Mouse (Mus musculus): ENCODE results near the gene Grid1.

Grid1 gene

DNA sequence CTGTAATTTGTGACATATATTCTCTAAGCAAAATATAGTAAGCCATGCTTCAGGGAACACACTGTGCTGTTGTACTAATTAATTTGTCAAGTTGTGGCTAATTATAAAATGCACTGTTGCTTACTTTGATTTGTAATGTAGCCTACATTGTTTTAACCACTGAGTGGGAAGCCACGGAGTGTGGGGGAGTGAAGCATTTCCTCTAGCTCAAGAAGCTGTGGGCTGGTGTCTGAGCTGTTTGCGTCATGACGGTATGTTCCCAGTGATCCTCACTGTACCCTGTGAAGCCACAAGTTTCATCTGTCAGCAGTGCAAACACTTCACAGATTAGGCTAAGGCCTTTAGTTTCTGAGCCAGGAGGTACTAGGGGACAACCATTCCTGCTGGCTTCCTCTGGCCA, 302.2 kb downstream of the Grid1 start:
- DNase-seq, result peak; percentile 60

DNA sequence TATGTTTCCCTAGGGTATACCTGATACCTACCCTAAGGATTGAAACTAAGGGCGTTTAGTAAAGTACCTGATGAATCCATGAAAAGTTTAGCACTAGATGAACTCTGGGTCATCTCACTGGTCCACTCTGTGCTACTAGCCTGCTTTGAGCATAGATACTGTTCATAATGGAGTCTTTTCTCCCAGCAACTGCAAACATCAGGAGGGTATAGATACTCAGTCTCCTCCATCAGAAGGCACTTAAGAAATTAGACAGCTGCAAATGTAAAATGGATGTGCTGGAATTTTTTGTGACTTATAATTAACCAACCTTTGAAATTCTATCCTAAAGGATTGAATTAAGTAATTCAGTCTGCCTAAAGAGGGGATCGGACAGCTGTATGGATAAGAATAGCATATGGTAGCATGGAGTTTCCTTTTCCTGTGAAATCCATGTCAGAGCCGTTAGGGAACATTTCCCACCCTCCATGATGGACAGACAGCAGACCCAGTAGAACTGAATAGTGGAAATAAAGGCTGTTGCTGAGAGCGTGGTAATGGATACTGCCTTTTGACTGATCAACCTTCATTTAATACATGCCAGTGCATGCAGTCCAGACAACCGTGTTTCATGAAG, 303.5 kb downstream of the Grid1 start:
- no peak for DNase-seq

DNA sequence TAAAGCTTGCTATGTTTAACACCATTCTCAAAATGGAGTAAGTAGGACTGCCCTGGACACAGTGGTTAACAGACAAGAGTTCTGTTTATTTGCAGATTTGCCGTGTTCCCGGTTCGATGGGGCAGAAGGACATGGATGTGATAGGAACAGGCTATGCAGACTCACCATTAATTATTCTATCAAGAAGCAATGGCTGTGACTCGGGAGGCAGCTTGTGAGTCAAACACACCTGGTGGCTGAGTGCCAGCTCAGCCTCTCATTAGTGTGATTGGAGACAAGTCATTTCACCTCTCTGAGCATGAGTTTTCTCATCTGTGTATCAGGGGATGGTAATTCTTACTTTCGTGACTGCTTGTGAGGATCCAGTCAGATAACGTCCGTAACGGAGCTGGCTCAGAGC, 307.7 kb downstream of the Grid1 start:
- DNase-seq, result no peak

DNA sequence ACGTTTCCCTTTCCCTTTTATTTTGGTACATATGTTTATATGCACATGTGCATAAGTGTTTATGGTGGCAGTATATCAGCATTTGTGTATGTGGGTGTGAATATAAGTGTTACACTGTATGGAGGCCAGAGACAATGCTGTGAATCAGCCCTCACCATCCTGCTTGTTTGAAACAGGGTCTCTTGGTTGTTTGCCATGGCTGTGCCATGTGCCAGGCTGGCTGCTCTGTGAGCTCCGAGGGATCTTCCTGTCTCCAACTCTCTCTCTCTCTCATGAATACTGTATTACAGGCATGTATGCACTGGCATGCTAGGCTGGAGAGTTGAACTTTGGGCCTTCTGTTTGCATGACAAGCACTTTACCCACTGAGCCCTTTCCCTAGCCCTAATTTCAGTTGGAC, 315.1 kb downstream of the Grid1 start:
- no peak for DNase-seq

DNA sequence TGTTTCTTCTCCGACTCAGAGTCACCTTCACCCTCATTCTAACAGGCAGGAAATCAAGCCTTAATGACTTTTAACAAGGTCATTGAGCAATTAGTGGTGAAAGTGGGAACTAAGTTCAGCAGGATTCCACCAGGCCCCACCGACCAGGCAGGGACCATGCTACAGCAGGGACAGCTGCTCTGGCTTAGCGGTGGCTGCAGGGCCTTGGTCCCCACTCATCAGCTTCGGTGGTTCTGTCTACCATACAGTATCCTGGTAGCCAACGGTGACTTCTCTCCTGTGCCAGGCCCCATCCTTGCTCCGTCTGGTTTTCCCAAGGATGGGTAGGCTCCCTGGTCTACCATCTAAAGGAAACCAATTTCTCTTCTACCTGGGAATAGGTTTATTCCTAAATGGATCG, 318.2 kb downstream of the Grid1 start:
- DNase-seq, result no peak

DNA sequence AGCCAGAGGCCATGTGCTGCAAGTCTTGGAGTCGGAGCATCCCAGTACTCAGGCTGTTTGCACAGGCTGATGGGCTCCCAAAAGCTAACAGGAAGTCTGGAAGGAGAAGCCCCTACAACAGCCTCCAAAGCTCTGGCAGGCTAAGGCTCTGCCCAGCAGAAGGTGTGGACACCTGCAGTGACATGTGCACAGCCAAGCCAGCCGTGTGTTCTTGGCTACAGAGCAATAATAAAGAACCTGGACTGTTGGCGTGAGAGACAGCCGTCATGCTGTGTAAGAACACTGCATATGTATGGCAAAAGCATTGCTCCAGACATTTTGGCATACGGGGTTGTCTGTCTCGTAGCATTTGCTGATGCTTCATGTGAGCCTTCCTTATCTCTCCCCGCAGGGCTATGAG, 319.9 kb downstream of the Grid1 start:
- no peak for DNase-seq

DNA sequence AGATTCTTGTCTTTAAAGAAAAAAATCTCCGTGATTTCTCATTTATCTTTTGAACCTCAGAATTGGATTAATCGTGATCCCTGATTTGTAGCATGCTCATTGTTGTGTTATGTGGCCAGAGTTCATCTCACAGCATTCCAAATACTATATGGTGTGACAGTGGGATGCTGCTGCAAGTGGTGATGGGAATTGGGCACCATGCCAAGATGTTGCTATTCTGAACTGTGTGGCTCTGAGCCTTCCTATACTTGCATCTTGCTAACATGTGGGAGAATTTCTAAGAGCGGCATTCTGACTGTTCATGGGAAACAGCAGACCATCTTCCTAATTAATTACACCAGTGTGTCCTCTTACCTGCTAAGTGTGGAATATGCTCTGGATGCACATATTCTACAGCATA, 332.5 kb downstream of the Grid1 start:
- no peak for DNase-seq

DNA sequence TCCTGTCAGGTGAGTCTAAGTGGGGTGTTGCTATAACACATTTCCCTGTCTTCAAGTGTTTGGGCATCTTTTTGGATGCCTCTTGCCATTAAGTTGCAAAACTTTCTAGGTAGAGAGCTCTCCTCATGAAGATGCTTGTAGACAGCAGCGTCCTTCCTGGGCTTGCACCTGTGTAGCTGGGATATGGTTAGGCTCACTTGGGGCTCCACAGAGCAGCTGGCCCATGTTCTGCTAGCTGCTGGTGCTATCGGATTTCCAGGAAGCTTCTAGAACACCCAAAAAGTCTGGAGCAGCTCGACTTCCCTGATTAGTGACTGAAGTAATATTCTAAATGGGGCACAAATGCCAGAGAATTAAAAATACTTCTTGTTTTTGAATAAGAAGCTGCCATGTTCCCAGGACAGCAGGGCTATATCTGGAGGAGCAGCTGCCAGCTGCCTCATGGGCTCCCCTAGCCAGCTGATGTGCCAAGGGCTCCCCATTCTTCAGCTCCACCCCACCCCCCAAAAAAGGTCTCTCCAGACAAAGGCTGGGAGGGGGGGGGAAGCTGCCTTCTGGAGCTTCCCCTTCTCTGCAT, 333.9 kb downstream of the Grid1 start:
- DNase-seq, result no peak

DNA sequence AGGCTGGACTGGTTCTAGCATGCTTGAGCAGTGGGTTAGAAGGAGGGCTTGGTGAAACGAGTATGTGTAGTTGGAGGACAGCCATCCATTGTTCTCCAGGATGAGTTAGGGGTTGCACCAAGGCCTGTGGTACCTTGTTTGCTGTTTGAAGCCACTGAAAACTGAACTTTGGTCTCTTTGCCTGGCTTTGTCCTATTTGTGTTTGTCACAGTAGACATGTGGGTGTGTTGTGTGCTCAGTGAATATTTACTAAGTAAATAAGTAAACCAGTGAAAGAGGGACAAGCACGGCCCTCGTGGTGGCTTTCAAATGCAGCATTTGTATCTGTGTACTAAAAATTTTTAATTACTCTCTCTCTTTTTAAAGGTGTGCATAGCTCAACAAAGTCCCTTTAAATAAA, 334.5 kb downstream of the Grid1 start:
- DNase-seq, result no peak

DNA sequence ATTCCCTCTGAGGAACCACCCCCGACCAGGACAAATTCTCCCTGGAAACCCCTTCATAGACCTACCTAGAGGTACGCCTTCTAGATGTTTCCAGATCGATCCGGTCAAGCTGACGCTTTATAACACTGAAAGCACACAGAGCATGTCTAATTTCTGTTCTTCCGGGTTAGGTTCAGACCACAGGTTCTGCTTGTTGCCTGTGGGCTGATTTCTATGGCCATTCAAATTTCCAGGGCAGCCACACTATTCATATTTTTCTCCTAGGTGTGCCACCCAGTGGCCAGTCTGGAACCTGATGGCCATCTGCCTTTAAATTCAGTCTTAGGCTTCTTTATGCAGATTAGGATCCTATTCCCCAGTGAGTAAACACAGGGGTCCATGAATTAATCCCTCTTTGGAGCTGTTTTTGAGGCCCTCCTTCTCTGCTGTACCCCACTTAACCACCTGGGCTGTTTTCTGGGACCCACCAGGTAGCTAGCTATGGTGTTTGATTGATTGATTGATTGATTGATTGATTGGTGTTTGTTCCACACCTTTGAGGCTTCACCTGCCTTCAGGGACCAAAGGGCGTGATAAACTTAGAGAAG, 337.3 kb downstream of the Grid1 start:
- DNase-seq, result no peak

DNA sequence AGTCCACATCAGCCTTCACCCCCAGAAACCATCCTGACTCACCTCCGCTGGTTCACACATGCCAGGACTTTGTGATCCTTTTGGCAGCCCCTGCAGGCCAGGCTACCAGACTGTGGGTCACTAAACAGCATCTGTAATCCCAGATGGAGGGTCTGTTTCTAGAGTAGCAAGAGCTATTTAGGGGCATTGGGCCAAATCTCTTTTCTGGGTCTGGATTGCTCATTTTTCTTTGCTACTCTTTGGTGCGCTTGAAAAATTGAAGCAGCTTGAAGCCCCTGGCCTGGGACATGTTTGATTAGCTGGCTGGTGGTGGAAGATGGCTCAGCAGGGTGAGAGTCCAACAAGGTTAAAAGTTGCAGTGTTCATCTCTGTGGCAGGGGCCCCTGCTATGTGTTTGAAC, 339.4 kb downstream of the Grid1 start:
- DNase-seq, result no peak

DNA sequence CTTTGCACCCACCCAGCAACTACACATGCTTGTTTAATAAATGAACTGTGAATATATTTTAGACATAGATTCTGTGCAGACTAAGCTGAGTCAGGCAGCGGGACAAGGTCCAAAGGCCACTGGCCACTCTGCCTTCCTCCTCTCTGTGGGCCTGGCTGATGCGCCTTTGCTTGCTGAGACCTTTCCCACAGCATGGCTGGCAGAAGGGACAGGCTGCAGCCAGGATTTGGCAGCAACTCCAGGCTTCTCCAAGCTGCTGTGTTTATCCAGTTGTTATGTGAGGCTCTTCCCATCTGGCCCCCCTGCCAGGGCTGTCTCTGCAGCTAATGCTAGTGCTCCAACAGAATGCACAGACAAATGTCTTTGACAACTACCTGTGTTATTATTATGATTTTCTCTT, 347.5 kb downstream of the Grid1 start:
- DNase-seq, result no peak

DNA sequence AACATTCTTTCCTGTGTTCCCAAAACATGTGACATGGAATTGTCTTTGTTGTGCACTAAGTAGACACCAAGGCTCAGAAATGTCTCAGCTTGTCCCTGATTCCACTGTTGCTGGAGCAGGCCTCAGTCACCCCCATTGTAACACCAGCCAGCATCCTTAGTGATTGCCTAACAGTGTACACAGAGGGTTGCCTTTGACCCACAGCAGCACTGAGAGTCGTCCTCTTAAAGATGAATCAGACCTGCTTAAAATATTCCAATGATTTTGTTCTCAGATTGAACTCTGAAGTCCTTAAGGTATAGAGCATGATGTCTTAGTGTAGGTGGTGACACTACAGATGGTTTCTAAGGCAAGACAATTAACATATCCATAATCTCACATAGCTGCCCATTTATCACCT, 354.0 kb downstream of the Grid1 start:
- no peak for DNase-seq

DNA sequence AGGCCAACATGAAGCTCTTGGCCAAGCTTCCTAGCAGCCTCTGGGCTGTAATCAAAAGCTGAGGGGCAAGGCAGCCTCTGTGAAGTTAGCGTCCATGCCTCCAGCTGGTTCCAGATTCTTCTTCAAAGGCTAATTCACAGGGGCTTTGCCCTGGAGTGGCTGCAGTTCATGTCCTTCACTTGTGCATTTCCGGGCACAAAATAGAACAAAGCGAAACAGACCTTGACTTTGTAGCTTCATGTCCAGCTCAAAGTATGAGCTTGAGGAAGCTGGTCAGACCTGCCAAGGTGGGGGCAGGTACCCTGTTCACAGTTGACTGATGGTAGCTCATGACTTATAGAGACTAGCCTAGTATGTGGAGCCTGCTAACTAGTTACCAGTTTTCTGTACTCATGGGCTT, 356.1 kb downstream of the Grid1 start:
- DNase-seq, result no peak

DNA sequence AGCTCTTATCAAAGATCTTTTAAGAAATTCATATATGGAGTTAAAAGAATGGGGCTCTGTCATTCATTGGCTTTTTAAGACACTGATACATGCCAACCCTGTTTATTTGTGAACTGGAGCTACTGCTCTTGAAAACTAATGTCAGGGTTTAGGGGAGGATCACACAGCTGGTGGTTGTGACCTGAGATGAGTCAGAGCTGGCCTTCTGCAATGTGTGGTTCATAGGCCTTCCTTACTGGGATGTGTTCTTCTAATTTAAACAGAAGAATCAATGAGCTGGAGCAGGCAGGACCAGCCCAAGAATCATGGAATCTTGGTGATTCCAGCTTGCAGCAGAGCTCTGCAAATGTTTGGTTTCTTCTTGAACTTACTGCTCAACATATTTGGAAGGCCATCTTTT, 359.2 kb downstream of the Grid1 start:
- no peak for DNase-seq

DNA sequence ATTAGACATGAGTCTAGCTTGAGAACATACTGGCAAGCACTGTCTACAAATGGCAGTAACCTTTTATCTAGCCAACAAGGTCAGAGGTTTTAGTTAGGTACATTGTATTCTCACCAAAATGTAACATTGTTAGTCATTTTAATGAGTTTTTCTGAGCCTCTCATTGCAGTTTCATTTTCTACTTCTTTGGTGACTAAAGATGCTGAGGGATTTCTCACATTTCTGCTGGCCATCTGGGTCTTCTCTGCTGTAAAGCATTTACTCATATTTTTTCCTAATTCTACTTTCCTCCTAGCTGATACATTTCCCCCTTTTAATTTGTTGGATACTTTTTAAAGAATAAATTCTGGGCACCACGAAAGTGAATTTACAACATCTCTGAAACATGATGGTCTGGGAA, 365.5 kb downstream of the Grid1 start:
- DNase-seq, result no peak

DNA sequence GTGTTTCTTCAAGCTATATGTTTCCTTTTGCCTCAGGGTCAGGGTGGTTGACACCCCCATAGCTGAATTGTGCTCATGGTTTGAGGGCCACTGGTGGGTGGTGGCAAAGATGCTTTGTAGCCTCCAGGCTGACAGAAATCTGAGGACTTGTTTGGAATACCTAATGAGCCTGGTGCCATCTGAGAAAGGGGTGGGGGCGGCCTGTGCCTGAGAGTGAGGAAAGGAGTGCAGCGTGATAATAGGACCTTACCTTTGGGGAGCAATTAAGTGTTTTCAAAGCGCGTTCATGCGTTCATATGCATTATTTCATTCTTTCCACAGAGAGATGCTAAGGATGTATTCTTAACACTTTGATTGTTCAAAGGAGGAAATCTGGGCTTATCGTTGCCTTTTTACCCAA, 372.3 kb downstream of the Grid1 start:
- no peak for DNase-seq

DNA sequence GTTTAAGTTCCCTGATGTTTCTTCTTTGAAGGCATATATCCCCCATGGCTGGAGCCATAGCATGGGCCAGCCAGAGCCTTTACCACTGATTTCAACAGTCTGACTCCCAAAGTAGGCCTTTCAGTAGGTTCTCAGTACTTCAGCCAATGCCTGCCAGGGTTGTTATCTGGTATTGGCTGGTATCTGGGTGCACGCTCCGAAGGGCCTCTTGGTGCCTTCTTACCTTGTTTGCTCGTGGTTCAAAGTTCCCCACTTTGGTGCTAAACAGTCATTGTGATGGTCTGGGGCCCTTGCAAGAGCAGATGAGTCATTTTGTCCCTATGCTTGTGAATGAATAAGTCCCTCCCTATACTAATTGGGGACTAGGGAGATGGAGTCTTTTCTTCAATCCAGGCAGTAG, 377.5 kb downstream of the Grid1 start:
- no peak for DNase-seq

DNA sequence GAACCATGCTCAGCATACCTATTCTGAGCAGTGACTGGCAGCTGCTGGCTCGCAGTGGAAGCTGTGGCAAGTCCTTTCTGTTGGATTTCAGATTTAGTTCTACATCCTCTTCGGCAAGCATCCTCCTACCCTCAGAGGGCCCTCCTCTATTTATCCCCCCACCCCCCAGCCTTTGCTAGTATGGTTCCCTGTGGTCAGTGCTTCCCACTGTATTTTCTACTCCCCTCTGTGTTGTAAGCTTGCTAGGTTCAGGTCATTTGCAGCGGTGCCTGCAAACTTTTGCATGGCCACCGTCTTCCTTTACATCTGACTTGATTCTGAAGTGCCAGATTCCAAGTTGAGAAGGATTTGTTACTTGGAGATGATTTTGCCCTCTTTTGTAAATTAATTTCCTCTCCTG, 378.5 kb downstream of the Grid1 start:
- DNase-seq, result no peak

DNA sequence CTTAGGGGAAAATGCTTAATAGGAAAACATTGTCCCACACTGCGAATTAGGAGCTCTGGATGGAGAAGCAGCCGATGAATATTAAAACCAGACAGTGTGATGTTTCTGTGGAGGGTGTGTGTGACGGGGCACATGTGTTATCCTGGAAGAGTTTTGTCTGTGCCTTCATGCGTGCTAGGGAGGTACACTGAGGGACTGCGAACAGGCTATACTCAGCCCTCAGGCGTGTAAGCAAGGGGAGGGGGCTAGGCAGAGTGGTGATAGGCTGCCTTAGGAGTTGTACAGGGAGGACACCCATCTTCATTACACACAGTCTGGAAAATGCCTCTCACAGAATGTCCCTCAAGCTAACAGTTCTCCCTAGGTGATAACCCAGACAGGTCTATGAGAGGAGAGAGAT, 379.0 kb downstream of the Grid1 start:
- no peak for DNase-seq

DNA sequence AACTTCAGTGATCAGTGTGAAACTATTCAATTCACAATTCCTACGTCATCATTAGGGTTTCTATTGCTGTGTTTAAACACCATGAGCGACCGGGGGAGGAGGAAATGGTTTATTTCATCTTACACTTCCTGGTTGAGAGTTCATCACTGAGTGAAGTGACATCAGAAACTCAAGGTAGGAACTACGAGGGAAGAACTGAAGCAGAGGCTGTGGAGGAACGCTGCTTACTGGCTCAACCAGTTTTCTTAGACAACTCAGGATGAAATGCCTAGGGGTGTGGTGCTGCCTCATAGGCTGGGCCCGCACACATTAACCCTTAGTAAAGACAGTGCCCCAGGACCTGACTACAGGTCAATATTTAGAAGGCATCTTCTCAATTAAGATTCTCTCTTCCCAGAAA, 389.5 kb downstream of the Grid1 start:
- DNase-seq, result no peak

DNA sequence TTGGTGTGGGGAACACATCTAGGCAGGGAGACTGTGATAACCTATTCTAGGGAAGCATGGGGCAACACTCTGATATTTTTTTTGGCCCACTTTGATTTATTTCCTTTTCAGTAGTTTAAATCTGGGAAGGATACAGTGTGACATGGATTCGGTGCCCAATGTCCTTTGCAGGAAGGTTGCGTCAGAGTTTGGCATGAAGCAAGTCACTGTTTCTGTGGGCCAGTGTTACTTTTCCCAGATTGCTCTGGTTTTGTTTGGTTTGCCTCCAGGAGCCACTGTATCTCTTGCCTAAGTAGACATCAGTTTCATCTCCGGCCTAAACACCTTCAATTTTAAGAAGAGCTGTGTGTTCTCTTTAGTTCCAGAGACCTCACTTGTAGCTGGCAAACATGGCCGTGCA, 399.1 kb downstream of the Grid1 start:
- DNase-seq, result no peak

DNA sequence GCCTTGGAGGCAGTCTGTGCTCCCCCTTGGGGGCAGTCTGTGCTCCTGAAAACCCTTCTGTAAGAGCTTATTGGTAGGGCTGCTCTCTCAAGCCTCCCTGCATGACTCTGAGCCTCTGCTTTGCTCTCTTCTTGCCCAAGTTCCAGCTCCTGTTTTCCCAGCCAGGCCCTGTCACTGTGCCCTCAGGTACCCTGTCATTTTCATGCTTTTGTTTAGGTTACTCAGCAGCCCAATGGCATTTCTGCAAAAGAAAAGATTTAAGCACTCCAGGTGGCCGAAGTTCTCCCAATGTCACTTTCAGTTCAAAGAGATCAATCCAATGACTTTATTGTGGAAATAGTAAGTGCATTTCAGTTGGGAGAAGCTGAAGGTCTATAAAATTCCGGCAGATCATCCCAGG, 402.3 kb downstream of the Grid1 start:
- DNase-seq, result no peak

DNA sequence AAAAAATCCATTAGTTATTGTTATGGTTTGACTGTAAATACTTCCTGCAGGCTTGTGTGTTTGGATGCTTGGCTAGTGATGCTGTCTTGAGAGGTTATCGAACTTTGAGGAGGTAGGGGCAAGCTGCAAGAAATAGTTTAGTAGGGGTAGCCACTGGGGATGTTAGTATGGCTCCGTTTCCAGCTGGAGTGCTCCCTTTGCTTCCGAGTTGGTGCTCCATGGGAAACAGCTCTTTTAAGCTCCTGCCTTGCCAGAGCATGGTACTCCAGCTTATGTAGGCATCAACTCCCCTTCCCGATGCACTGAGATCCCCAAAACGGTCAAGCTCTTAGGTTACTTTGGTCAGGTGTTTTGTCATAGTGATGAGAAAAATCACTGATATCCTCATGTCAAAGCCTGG, 407.7 kb downstream of the Grid1 start:
- no peak for DNase-seq

DNA sequence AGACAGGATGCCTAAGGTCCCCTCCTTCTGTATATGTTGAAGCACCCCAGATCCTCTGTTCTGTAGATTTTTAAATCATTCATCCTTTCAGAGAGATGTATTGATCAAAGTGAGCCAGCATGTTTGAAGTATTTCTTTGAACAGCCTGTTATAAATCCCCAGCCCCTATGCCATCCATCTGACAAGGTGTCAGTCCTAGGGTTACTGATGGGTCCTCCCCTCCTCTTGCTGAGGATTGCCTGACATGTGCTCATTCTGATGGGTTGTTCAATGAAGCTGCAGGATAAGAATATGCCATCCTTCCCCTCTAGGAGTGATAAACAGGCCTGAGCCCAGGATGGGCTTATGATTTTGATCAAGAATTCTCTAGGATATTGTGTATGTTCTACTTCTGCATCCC, 411.5 kb downstream of the Grid1 start:
- DNase-seq, result no peak
